Mouse (Mus musculus): ENCODE measurements around the gene St8sia6.

The St8sia6 gene

DNA sequence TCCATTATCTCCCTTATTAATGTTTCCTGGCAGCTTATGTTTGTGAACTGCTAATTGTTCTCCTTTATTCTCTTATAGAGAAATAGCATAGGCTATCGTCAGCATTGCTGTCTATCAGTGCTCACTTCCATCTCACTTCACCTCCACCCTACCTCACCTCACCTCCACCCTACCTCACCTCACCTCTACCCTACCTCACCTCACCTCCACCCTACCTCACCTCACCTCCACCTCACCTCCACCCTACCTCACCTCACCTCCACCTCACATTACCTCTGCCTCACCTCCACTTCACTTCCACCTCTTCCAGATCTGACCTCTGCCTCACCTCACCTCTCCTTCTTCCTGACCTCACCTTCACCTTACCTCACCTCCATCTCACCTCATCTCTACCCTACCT is 42.2 kb downstream of the St8sia6 start:
- Histone ChIP-seq H3K4me3 (replicated peaks; ENCODE audit: low read length) (no peak overlapping the region), H3K4me1 (replicated peaks; ENCODE audit: low read depth, low read length) (no peaks in the 10 kb centered on the region), H3K27me3 (ENCODE audit: insufficient read depth, low read length) (no peaks in the 10 kb centered on the region), H3K36me3 (ENCODE audit: insufficient read depth, low read length) (no peaks in the 10 kb centered on the region), H3K9me3 (ENCODE audit: low read length) (no peaks in the 10 kb centered on the region)
- TF ChIP-seq CTCF (conservative IDR thresholded peaks at IDR 0.05; ENCODE audit: low read length) = no peak
- no peak for TF ChIP-seq POU5F1 (IDR thresholded peaks at IDR 0.05; ENCODE audit: borderline replicate concordance, low read length)
- no peak for TF ChIP-seq NANOG (IDR thresholded peaks at IDR 0.05; ENCODE audit: borderline replicate concordance, low read length)

GRCm38 (mm10) chr2:13750777-13751176 is 43.1 kb downstream of the St8sia6 start:
- Histone ChIP-seq H3K27me3 (ENCODE audit: insufficient read depth, low read length) (no peaks in the 10 kb centered on the region), H3K4me1 (replicated peaks; ENCODE audit: low read depth, low read length) (no peaks in the 10 kb centered on the region), H3K4me3 (replicated peaks; ENCODE audit: low read length) (no peak overlapping the region), H3K36me3 (ENCODE audit: insufficient read depth, low read length) (no peaks in the 10 kb centered on the region), H3K9me3 (ENCODE audit: low read length) (no peaks in the 10 kb centered on the region)
- TF ChIP-seq CTCF (conservative IDR thresholded peaks at IDR 0.05; ENCODE audit: low read length) = no peak
- no peak for TF ChIP-seq NANOG (IDR thresholded peaks at IDR 0.05; ENCODE audit: borderline replicate concordance, low read length)
- no peak for TF ChIP-seq POU5F1 (IDR thresholded peaks at IDR 0.05; ENCODE audit: borderline replicate concordance, low read length)

- Histone ChIP-seq H3K27me3 (ENCODE audit: insufficient read depth, low read length) (no peaks in the 10 kb centered on the region), H3K4me3 (replicated peaks; ENCODE audit: low read length) (no peak overlapping the region), H3K36me3 (ENCODE audit: insufficient read depth, low read length) (no peaks in the 10 kb centered on the region), H3K4me1 (replicated peaks; ENCODE audit: low read depth, low read length) (no peaks in the 10 kb centered on the region), H3K9me3 (ENCODE audit: low read length) (no peaks in the 10 kb centered on the region)
- no peak for TF ChIP-seq NANOG (IDR thresholded peaks at IDR 0.05; ENCODE audit: borderline replicate concordance, low read length)
- TF ChIP-seq CTCF (conservative IDR thresholded peaks at IDR 0.05; ENCODE audit: low read length) = no peak
- TF ChIP-seq POU5F1 (IDR thresholded peaks at IDR 0.05; ENCODE audit: borderline replicate concordance, low read length) = no peak
These were observed 43.8 kb downstream of the St8sia6 start for GRCm38 (mm10) chr2:13750089-13750488.

DNA sequence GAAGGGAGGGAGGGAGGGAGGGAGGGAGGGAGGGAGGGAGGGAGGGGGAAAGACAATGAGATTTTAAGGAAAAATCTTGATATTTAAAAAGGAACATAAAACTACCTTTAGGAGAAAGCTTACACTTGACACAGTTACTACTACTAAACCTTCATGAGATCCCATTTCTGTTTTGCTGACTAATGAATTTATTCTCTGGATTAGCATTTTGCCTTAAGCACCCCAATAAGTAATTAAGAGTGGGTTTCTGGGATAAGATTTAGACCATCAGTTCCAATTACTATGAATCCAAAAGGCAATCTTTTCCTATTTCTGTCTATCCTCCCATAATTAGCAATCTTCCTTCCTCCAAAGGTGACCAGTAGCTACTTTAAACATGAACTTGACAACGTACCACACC is 44.7 kb downstream of the St8sia6 start:
- Histone ChIP-seq H3K9me3 (ENCODE audit: low read length) (no peaks in the 10 kb centered on the region), H3K36me3 (ENCODE audit: insufficient read depth, low read length) (no peaks in the 10 kb centered on the region), H3K4me3 (replicated peaks; ENCODE audit: low read length) (no peak overlapping the region), H3K4me1 (replicated peaks; ENCODE audit: low read depth, low read length) (no peaks in the 10 kb centered on the region), H3K27me3 (ENCODE audit: insufficient read depth, low read length) (no peaks in the 10 kb centered on the region)
- TF ChIP-seq NANOG (IDR thresholded peaks at IDR 0.05; ENCODE audit: borderline replicate concordance, low read length) (no peak), CTCF (conservative IDR thresholded peaks at IDR 0.05; ENCODE audit: low read length) (no peak), POU5F1 (IDR thresholded peaks at IDR 0.05; ENCODE audit: borderline replicate concordance, low read length) (no peak)

GRCm38 (mm10) chr2:13747576-13747975 is 46.3 kb downstream of the St8sia6 start:
- Histone ChIP-seq H3K4me1 (replicated peaks; ENCODE audit: low read depth, low read length) (no peaks in the 10 kb centered on the region), H3K36me3 (ENCODE audit: insufficient read depth, low read length) (no peaks in the 10 kb centered on the region), H3K27me3 (ENCODE audit: insufficient read depth, low read length) (no peaks in the 10 kb centered on the region), H3K9me3 (ENCODE audit: low read length) (no peaks in the 10 kb centered on the region), H3K4me3 (replicated peaks; ENCODE audit: low read length) (no peak overlapping the region)
- TF ChIP-seq NANOG (IDR thresholded peaks at IDR 0.05; ENCODE audit: borderline replicate concordance, low read length) = no peak
- no peak for TF ChIP-seq CTCF (conservative IDR thresholded peaks at IDR 0.05; ENCODE audit: low read length)
- no peak for TF ChIP-seq POU5F1 (IDR thresholded peaks at IDR 0.05; ENCODE audit: borderline replicate concordance, low read length)

DNA sequence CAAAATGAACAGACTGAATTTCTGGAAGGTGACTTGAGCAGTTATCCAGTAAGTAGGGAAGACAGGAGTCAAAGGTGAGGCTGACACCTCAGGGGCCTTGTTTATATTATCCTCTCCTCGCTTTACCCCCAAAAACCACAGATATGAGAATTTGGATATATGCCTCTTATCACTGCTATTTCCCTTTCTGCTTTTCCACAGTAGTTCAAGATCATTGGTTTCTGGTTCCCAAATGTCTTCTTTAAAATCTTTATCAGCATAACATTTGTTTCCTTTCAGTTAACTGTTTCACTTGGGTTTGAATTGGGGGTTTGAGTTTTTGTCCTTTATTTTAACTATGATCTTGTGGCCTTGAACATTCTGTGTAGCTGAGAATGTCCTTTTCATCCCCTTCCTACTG is 47.8 kb downstream of the St8sia6 start:
- no peaks in the 10 kb centered on the region for H3K9me3 ChIP-seq (ENCODE audit: low read length)
- TF ChIP-seq NANOG (IDR thresholded peaks at IDR 0.05; ENCODE audit: borderline replicate concordance, low read length) = no peak
- no peak for TF ChIP-seq POU5F1 (IDR thresholded peaks at IDR 0.05; ENCODE audit: borderline replicate concordance, low read length)
- no peak for TF ChIP-seq CTCF (conservative IDR thresholded peaks at IDR 0.05; ENCODE audit: low read length)
- H3K36me3 ChIP-seq (ENCODE audit: insufficient read depth, low read length) = no peaks in the 10 kb centered on the region
- no peaks in the 10 kb centered on the region for H3K4me1 ChIP-seq (replicated peaks; ENCODE audit: low read depth, low read length)
- H3K4me3 ChIP-seq (replicated peaks; ENCODE audit: low read length) = no peak overlapping the region
- H3K27me3 ChIP-seq (ENCODE audit: insufficient read depth, low read length) = no peaks in the 10 kb centered on the region

GRCm38 (mm10) chr2:13738704-13739103 is 55.2 kb downstream of the St8sia6 start:
- no peaks in the 10 kb centered on the region for H3K27me3 ChIP-seq (ENCODE audit: insufficient read depth, low read length)
- H3K36me3 ChIP-seq (ENCODE audit: insufficient read depth, low read length) = no peaks in the 10 kb centered on the region
- H3K4me3 ChIP-seq (replicated peaks; ENCODE audit: low read length) = no peak overlapping the region
- no peak for TF ChIP-seq NANOG (IDR thresholded peaks at IDR 0.05; ENCODE audit: borderline replicate concordance, low read length)
- TF ChIP-seq CTCF (conservative IDR thresholded peaks at IDR 0.05; ENCODE audit: low read length) = no peak
- no peak for TF ChIP-seq POU5F1 (IDR thresholded peaks at IDR 0.05; ENCODE audit: borderline replicate concordance, low read length)
- H3K4me1 ChIP-seq (replicated peaks; ENCODE audit: low read depth, low read length) = 0 out of 2 replicates have a peak, but pooled peaks cover 6% of the 10 kb centered on the region
- H3K9me3 ChIP-seq (ENCODE audit: low read length) = no peaks in the 10 kb centered on the region

DNA sequence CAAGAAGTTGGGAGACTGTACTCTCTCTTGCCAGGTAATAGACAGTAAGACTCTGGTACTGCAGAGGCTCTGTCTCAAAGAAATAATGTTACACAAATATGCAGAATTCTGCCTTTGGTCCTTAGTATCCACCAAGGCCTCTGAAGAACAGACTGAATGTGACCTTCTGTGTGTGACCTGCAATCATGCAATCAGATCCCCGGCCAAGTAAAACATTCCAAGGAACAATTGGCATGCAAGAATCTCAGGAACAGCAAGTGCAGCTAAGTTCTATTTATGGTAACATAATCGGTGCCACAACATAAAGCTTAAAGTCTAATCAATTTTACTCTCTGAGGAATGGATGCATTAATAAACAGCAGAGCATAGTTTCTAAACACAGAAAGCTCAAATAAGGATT is 66.0 kb downstream of the St8sia6 start:
- Histone ChIP-seq H3K9me3 (ENCODE audit: low read length) (no peaks in the 10 kb centered on the region), H3K4me3 (replicated peaks; ENCODE audit: low read length) (no peak overlapping the region), H3K4me1 (replicated peaks; ENCODE audit: low read depth, low read length) (no peaks in the 10 kb centered on the region), H3K36me3 (ENCODE audit: insufficient read depth, low read length) (no peaks in the 10 kb centered on the region), H3K27me3 (ENCODE audit: insufficient read depth, low read length) (no peaks in the 10 kb centered on the region)
- TF ChIP-seq POU5F1 (IDR thresholded peaks at IDR 0.05; ENCODE audit: borderline replicate concordance, low read length) (no peak), NANOG (IDR thresholded peaks at IDR 0.05; ENCODE audit: borderline replicate concordance, low read length) (no peak), CTCF (conservative IDR thresholded peaks at IDR 0.05; ENCODE audit: low read length) (no peak)

- Histone ChIP-seq H3K4me3 (replicated peaks; ENCODE audit: low read length) (no peak overlapping the region), H3K36me3 (ENCODE audit: insufficient read depth, low read length) (no peaks in the 10 kb centered on the region), H3K9me3 (ENCODE audit: low read length) (no peaks in the 10 kb centered on the region), H3K27me3 (ENCODE audit: insufficient read depth, low read length) (no peaks in the 10 kb centered on the region), H3K4me1 (replicated peaks; ENCODE audit: low read depth, low read length) (no peaks in the 10 kb centered on the region)
- TF ChIP-seq POU5F1 (IDR thresholded peaks at IDR 0.05; ENCODE audit: borderline replicate concordance, low read length) (no peak), CTCF (conservative IDR thresholded peaks at IDR 0.05; ENCODE audit: low read length) (no peak), NANOG (IDR thresholded peaks at IDR 0.05; ENCODE audit: borderline replicate concordance, low read length) (no peak)
These were observed 68.3 kb downstream of the St8sia6 start for GRCm38 (mm10) chr2:13725592-13725991.

Data from E14TG2a.4 (cell line).